Mouse (Mus musculus) thymus, postnatal 25 days (tissue): Measurements from ENCODE around the gene Gramd1c.

Source experiments
- DNase-seq: peaks from one replicate; pipeline ENCODE4 v3.0.0; 2022

The Gramd1c gene

DNA sequence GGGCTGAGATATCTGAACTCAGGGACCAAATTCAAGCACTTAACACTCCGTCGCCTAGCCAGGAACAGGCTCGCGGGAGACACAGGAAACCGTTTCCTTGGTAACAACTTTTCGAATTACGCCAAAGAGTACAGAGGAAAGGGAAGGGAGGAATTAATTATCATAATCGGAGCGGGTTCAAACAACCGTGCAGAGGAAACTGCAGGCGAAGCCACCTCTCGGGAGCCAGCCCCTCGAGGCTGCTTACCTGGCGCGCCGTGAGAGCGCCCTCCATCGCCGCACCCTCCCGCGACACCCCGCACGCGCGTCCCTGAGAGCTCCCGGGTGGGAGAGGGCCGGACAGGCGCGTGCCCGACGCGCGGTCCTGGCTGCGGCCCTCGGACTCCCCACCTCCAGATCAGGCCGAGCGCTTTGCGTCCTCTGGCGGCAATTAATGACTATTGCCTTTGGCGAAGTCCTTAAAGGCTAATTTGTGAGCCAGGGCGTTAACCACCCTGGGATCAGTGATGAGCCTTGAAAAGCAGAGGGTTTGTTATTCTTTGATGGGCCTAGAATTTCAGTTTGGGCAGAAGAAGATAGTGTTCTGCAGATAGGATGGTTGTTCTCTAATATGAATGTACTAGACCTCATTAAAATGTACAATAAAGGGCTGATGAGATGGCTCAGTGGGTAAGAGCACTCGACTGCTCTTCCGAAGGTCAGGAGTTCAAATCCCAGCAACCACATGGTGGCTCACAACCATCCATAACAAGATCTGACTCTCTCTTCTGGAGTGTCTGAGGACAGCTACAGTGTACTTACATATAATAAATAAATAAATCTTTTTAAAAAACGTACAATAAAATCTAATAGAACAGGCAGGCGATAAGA, at the start of gene Gramd1c:
Gene Gramd1c, minus strand, starts transcription at position 321 of the 870 bp plus-strand sequence.
- DNase-seq: peak; percentile 52

GRCm38 (mm10) chr16:44109002-44109401, 45.9 kb upstream of the Gramd1c start:
- DNase-seq: no peak

DNA sequence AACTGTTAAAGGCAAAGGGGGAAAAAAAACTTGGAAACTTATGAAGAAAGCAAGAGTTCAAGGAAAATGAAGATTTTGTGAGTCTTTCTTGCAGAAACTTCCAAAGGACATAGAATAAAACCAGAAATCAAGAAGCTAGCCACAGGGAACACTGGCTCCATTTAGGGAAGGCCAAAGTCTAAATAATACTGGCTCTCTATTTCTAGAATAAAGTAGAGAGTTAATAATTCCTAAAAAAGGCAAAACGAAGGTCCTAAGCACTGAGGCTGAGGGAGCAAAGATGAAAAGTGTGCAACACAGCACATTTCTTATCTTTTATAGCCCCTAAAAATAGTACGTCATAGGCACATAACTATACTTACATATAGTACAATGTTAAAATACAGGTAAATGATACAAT, 42.1 kb upstream of the Gramd1c start:
- DNase-seq: no peak

DNA sequence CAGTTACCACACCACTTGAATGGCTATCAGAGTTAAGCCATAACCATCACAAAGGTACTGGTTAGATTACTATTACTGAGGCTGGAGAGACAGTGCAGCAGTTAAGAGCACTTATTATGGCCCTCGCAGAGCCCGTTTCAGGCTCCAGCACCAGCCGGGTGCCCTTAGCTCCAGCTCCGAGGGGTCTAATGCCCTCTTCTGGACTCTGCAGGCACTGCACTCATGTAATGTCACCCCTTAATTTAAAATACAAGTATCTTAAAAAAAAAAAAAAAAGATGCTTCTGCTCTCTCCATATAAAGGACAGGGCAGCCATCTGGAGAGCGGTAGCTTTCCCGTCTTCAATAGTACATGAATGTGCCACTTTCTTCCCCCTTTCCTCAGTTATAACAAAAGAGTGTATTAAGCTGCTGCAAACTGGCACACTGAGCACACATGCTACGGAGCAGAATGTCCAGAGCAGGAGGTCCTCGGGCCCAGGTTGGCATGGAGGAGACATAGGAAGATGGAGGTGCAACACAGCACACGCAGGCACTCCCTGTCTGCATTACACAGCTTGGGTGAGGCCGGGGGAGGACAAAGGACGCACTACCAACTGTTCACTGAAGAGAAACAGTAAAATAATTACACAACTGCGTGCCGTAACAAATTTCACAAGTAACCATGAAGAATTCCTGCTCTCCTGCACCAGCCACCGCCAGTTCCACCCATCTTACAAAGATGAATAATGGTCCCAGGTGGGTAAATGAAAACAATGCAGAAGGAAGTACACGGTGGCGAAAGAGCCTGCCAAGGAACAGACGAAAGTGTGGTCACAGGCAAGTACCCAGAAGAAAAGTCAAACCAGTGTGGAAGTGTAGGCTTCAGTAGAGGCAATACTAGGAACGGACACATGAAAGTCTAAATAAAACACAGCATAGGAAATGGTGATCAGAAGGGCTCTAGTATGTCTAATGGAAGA, 40.9 kb upstream of the Gramd1c start:
- DNase-seq: peak; percentile 8

GRCm38 (mm10) chr16:44102925-44103324, 39.8 kb upstream of the Gramd1c start:
- DNase-seq: no peak

- no peak for DNase-seq
Observed at GRCm38 (mm10) chr16:44101181-44101710, 38.1 kb upstream of the Gramd1c start.

- DNase-seq: no peak
Observed at GRCm38 (mm10) chr16:44099377-44099776, 36.2 kb upstream of the Gramd1c start.

GRCm38 (mm10) chr16:44087650-44088049, 24.5 kb upstream of the Gramd1c start:
- no peak for DNase-seq

- DNase-seq: no peak
Observed at GRCm38 (mm10) chr16:44061341-44061740, 1.8 kb downstream of the Gramd1c start.

DNA sequence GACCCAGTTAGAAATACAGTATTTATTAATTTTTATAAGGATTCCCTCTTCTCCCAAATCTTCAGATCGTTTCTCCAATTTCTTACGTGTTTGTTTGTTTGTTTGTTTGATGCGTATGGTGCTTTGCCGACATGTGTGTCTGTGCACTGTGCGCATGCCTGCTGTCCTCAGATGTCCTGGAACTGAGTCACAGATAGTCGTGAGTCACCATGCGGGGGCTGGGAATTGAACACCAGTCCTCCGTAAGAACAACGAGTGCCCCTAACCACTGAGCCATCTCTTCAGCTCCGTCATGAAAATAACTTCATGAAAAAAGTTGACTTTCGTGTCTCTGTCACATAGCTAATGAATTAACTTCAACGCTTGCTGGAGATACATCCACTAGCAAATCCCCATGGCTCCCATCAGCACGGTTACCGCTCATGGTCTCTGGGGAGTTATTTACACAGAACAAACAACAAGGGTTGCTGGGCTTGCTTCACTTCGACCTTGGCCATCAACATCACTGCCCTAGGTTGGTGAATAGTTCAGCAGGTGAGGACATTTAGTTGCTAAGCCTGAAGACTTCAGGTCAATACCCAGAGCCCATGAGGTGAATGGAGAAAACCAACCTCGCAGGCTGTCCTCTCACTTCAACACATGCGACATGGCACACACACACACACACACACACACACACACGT, 2.4 kb downstream of the Gramd1c start:
- DNase-seq: no peak

GRCm38 (mm10) chr16:44058745-44059144, 4.4 kb downstream of the Gramd1c start:
- DNase-seq: peak; percentile 63

DNA sequence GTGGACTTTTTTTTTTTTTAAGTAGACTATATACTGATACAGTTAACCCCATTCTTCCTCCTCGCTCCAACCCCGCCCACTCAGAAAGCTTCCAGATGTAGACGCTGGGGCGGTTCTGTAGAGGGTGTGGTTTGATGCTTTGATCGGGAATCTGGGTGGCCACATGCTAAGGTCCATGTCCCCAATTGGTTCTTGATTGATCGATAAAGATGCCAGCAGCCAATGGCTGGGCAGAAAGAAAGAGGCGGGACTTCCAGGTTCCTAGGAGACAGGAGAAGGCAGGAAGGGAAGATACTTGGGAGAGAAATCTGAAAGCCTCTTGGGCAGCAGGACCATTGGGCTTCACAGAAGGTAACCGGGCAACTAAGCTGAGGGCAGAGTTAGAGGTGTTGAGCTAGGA, 7.4 kb downstream of the Gramd1c start:
- DNase-seq: no peak

DNA sequence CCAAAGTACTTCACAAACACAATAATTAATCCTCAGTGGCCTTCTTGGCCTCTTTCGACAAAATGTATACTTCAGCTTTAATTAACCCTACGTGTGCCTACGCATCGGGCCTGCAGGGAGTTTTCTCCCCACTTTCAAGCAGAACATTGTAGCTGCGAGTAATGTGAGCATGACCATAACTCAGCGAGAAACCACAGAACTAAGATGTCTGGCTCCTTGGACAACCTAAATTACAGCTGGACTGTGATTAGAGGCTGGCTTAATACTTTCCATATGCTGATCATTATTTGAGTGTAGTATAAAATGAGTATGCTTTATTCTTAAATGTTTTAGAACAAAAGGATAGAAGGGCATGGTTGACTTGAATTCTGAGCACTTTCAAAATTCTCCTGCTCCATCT, 9.9 kb downstream of the Gramd1c start:
- DNase-seq: no peak

DNA sequence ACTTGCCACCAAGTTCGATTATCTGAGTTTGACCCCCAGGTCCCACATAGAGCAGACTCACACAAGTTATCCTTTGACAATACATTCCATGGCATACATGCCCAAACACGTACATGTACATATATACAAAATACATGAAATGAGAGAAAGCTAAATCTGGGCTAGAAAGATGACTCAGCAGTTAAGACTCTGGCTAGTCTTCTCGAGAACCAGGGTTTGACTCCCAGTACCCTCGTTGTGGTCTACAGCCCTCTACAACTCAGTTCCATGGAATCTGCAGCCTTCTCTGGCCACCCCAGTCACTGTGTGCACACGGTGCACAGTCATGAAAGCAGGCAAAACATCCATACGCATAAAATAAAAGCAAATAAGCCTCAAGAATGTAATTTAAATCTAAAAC, 10.8 kb downstream of the Gramd1c start:
- no peak for DNase-seq

DNA sequence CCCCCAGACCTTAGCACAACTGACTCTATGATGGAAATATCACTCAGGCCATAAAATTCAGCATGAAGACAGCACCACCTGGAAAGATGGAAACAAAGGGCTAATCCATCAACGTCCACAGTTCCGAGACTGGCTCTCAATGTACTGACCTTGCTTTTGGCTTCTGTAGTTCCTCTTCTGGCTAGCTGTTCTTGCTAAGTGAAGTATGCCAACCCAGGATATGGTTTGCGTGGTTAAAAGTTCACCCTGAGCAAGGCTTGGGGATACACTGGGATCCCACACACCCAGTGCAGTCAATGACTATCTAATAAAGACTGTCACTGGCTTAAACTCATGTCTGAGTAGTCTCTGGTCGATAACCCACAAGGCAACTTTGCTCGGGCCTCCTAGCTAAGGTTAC, 13.0 kb downstream of the Gramd1c start:
- DNase-seq: no peak

DNA sequence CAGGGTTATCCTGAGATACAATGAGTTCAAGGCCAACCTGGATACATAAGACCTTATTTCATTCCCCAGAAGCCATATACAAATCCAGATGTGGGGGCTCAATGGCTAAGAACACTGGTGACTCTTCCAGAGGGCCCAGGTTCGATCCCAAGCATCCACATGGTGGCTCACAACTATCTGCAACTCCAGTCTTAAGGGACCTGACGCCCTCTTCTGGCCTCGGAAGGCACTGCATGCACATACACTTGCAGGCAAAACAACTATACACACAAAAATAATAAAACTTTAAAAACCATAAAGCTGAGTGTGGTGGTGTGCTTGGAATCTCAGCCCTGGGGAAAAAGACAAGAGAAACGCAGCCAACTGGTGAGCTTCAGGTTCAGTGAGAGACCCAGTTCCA, 24.0 kb downstream of the Gramd1c start:
- DNase-seq: no peak

DNA sequence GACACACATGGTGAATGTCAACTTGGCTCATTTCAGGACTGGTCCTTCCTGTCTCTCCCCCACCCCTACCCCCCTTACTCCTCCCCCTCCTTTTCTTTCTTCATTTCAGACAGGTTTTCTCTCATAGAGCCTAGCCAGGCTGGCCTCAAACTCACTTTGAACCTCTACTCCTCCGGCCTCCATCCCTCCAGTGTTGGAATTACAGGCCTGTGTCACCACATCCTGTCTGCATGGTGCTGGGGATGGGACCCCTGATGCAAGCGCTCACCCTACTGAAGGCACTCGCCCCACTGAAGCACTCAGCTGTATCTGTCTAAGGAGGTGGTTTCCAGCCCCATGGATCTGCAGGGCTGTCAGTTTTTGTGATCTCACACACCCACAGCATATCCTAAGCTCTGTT, 27.9 kb downstream of the Gramd1c start:
- DNase-seq: no peak

DNA sequence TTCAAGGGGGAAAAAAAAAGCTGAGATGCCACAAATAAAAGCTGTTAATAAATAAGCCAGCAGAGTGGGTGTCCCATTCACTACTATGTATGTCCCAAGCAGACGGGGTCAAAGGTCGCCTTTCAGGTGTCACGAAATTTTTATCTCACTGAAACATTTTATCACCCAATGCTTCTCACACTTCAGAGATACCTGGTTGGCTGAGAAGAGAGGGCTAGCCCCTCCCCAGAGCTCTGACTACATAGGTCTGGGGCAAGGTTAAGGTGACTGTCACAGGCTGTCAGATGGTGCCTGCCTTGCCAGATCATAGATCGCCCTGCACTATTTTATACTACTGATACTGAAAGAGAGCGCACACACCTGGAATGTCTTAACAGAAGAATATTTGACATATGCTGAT, 29.8 kb downstream of the Gramd1c start:
- no peak for DNase-seq

- no peak for DNase-seq
Observed at GRCm38 (mm10) chr16:44029273-44029672, 33.9 kb downstream of the Gramd1c start.

- no peak for DNase-seq
Observed at GRCm38 (mm10) chr16:44026822-44027221, 36.3 kb downstream of the Gramd1c start.

GRCm38 (mm10) chr16:44026210-44026609, 36.9 kb downstream of the Gramd1c start:
- no peak for DNase-seq

DNA sequence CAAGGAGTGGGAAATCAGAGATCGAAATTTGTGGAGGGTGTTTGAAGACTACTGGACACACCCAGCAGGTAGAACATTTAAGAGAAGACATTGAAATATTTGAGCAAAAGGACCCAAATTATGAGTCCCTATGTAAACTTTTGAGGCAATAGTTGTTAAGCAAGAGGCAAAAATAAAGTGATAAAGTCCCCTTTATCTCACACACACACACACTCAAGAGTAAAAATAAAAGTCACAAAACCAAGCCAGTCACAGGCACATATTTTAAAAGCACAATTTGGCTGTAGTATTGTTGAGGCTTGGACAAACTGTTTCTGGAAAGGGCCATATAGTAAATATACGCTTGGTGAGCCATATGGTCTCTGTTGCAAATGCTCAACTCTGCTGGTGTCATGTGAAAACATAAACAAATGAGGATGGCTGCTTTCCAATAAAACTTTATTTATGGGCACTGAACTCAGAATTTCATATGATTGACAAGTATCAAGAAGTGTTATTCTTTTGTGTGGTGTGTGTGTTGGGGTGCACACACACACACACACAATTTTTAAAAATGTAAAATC, 44.1 kb downstream of the Gramd1c start:
- no peak for DNase-seq

DNA sequence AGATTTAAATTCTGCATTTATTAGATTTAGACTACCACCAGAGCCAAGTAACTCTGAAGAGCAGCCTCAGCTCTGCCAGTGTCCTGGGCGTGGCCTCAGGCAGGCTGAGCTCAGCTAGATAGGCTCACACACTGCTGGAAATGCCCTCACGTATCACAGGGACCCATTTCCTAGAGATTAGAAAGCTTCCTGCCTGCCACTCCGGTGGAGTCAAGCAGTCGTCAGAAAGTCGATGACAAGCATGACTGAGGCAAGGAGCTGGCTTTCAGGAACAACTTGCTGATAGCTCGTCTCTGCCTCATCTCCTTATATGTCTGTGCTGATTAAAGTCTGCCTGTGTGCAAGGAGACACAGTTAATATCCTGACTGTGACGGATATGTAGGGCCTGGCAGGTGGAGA, 44.8 kb downstream of the Gramd1c start:
- no peak for DNase-seq
